Mouse (Mus musculus): Measurements from ENCODE around the gene Cct8.

The Cct8 gene

GRCm38 (mm10) chr16:87445110-87445509, 50.6 kb downstream of the Cct8 start:
- no peak for DNase-seq (ENCODE audit: low spot score)

- DNase-seq (ENCODE audit: low spot score): no peak
Observed at GRCm38 (mm10) chr16:87444071-87444470, 51.6 kb downstream of the Cct8 start.

GRCm38 (mm10) chr16:87443245-87443644, 52.4 kb downstream of the Cct8 start:
- no peak for DNase-seq (ENCODE audit: low spot score)

- DNase-seq (ENCODE audit: low spot score): no peak
Observed at GRCm38 (mm10) chr16:87442291-87442690, 53.4 kb downstream of the Cct8 start.

GRCm38 (mm10) chr16:87441089-87441488, 54.6 kb downstream of the Cct8 start:
- DNase-seq (ENCODE audit: low spot score): no peak

DNA sequence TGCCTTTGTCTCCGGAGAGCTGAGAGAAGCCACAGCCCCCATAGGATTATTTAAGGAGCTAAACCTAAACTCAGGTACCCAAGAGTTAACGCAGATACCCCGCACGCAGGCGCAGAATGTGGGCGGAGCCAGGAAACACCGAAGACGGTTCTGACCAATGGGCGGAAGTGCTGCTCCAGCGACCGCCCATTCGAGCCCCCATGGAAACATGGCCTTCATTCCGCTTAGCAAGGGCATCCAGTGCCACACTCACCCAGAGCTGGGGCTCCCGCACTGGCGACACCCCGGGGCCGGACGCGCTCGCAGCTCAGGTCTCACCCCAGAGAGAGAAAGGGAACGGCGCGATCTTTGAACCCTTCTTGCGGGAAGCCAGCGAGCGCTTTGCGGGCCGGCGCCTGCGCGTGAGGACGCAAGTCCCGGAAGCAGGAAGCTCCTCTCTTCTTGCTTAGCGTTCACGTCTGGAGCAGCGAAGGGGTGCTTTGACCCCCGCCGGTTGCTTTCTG, 55.4 kb downstream of the Cct8 start, which contains the start of gene Rwdd2b:
TSS of gene Rwdd2b (minus strand) at position 390 of the 503 bp plus-strand sequence.
- DNase-seq (ENCODE audit: low spot score): peak; percentile 97

- no peak for DNase-seq (ENCODE audit: low spot score)
Observed at GRCm38 (mm10) chr16:87438697-87439096, 57.0 kb downstream of the Cct8 start.

GRCm38 (mm10) chr16:87437096-87437495, 58.6 kb downstream of the Cct8 start:
- DNase-seq (ENCODE audit: low spot score): no peak

DNA sequence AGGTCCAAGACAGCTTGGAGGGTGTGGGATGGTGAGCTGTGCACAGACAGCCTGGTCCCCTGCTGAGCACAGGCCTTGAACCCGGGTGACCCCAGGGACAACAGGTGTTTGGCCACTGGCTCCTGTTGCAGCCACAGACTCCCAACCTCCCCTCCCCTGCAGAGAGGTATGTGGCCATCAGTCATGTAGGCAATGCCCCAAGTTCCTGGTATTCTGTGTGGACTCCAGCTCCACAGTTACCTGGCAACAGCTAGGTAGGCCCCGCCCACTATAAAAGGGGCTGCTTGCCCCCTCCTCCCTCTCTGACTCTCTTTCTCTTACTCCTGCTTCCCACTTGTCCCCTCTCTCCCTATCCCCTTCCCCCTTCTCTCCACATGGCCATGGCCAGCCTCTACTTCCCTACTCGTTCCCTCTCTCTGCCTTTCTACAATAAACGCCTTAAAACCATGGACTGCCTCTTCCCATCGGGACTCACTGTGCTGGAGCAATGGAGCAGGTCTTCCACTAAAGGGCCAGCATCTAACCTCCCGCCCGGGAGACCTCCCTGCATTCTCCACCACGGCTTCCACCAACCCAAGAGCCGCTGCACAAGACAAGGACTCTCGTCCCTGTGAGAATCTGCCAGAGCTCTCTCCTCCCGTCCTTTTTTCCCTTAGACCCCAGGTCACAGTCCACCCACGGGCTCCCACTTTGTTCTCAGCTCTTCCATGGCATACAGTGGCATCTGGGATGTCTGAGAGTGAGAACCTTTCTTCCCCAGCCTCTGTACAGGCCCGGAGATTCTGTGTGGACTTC, 60.1 kb downstream of the Cct8 start:
- DNase-seq (ENCODE audit: low spot score): no peak

GRCm38 (mm10) chr16:87434946-87435345, 60.7 kb downstream of the Cct8 start:
- no peak for DNase-seq (ENCODE audit: low spot score)

DNA sequence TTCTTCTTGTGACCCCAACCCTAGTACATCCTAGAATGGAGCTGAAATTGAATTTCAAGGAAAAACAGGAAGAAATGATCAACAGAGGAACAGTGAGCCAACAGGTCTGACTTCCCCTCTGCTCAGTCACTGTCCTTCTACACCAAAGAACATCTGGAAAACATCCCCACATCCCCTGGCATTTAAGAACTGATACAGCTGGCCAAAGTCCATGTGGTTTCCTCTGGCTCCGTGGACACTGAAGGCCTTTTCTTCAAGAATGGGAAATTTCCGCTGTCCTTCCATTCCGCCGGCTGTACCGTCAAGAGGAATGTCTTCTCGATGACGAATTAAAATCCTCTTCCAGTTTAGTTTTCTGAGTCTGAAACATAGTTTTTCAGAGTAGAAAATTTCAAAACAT, 61.4 kb downstream of the Cct8 start:
- DNase-seq (ENCODE audit: low spot score): no peak

All from testis, postnatal 10 days (tissue).